Mouse (Mus musculus) limb, embryonic 12.5 days (tissue): ENCODE measurements at regions not wholly inside any gene's neighbourhood (a gene's known extent, or its start where the extent isn't known, plus 50 kb on each side); places are given as distances from the start of the nearest gene placed in this dataset.

Source experiments
- ATAC-seq: fragments of 200-750 bp; cut with Nextera tagmentation; 2 replicates; pipeline ENCODE4 v1.8.0; 2017; ENCODE audit warnings: low read depth, moderate TSS enrichment; ENCODE audit not compliant: insufficient number of reproducible peaks, insufficient read depth, low FRiP score, low TSS enrichment
- H3K27ac ChIP-seq: fragments of 300-500 bp; sonication (generic); 2 replicates; pipeline ENCODE4 v1.5.1; 2016; ENCODE audit warnings: mild to moderate bottlenecking, moderate library complexity
- H3K27me3 ChIP-seq: fragments of 300-500 bp; sonication (generic); 2 replicates; pipeline ENCODE4 v1.6.1; 2016; ENCODE audit warnings: mild to moderate bottlenecking, moderate library complexity
- H3K36me3 ChIP-seq: fragments of 300-500 bp; sonication (generic); 2 replicates; pipeline ENCODE4 v1.6.1; 2016; ENCODE audit warnings: mild to moderate bottlenecking, moderate library complexity
- H3K4me1 ChIP-seq: fragments of 300-500 bp; sonication (generic); replicated peaks from 2 replicates; pipeline ENCODE4 v1.6.1; 2016
- H3K4me2 ChIP-seq: fragments of 300-500 bp; sonication (generic); 2 replicates; pipeline ENCODE4 v1.6.1; 2016; ENCODE audit warnings: mild to moderate bottlenecking, moderate library complexity
- H3K4me3 ChIP-seq: fragments of 300-500 bp; sonication (generic); replicated peaks from 2 replicates; pipeline ENCODE4 v1.5.1; 2016; ENCODE audit warnings: mild to moderate bottlenecking
- H3K9ac ChIP-seq: fragments of 300-500 bp; sonication (generic); replicated peaks from 2 replicates; pipeline ENCODE4 v1.6.1; 2016; ENCODE audit warnings: mild to moderate bottlenecking, moderate library complexity
- H3K9me3 ChIP-seq: fragments of 300-500 bp; sonication (generic); 2 replicates; pipeline ENCODE4 v1.6.1; 2016; ENCODE audit warnings: mild to moderate bottlenecking, moderate library complexity
- WGBS: fragments of 180-500 bp; shearing (Covaris S2); methylation state at CpG from one replicate; pipeline ENCODE4 v1.1.7; 2016; 5-methylcytosine and 5-hydroxymethylcytosine counted together

DNA sequence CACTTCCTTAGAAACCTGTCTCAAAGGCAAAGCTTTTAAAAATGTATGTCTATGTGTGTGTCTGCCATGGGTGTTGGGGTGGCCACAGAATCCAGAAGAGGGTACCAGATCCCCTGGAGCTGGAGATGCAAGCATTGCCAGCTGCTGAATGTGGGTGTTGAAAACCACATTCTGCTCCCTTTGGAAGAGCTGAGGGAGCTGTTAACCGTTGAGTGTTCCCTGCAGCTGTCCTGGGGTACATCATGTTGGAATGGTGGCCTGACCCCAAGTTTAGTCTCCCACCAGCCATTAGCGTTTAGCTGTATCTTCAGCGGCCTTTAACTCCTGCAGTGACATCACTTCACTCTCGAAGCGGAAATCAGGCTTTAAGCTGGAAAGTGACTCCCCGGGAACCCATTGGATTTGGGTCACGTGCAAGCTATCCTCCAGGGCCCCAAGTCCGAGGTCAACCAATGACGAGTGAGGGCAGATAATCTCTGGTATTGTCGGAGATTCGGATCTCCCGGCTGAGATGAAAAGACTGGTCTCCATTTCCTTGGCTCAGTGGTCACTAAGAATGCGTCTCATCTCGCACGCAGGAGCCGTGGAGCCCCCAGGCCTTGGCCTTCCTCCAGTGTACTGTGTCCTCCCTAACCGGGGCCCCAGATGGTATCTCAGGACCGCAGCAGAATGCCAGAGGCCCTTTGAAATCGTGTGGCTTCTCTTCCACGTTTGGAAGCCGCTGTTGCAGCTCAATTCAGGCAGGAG lies 412.9 kb upstream of the Tbx3 start:
- WGBS = 68% methylated on average over 21 of the region's 21 CpGs
- peaks cover 14% of the 10 kb centered on the region for H3K4me1 ChIP-seq
- H3K9me3 ChIP-seq = no peaks in the 10 kb centered on the region; the same call in 1 of the 2 replicates
- ATAC-seq = no peak
- no peak overlapping the region for H3K9ac ChIP-seq
- H3K4me2 ChIP-seq = no peak overlapping the region
- H3K4me3 ChIP-seq = no peak overlapping the region
- H3K27ac ChIP-seq = no peak overlapping the region
- no peaks in the 10 kb centered on the region for H3K36me3 ChIP-seq
- H3K27me3 ChIP-seq = peaks cover 94% of the 10 kb centered on the region

DNA sequence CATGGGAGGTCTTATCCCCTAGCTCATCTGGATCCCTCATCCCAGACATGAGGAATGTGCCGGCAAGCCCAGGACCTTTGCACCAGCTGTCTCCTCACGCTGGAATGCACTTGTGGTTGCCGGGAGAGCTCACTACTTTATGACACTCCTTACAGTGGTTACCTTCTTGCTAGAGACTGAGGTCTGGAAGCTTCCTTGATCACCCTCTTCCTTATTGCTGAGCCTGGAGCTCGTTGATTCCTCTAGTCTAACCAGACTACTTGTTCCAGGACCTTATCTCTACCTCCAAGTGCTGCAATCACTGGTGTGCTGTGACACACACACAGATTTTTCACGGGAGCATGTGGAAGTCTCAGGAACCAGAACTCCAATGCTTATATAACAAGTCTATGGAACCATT lies 411.6 kb upstream of the Tbx3 start:
- H3K9me3 ChIP-seq = no peaks in the 10 kb centered on the region
- H3K4me3 ChIP-seq = no peak overlapping the region
- no peak for ATAC-seq
- peaks cover 14% of the 10 kb centered on the region for H3K4me1 ChIP-seq
- H3K27ac ChIP-seq = no peak overlapping the region
- H3K27me3 ChIP-seq = peaks cover 91% of the 10 kb centered on the region
- no peaks in the 10 kb centered on the region for H3K36me3 ChIP-seq
- no peak overlapping the region for H3K9ac ChIP-seq
- H3K4me2 ChIP-seq = no peak overlapping the region
- WGBS = 76% methylated on average over 5 of the region's 5 CpGs

- Histone ChIP-seq H3K4me3 (no peak overlapping the region), H3K4me2 (no peak overlapping the region)
- 72% methylated on average over 20 of the region's 20 CpGs for WGBS
These were observed 405.1 kb upstream of the Tbx3 start for GRCm38 (mm10) chr5:119265149-119265890.

DNA sequence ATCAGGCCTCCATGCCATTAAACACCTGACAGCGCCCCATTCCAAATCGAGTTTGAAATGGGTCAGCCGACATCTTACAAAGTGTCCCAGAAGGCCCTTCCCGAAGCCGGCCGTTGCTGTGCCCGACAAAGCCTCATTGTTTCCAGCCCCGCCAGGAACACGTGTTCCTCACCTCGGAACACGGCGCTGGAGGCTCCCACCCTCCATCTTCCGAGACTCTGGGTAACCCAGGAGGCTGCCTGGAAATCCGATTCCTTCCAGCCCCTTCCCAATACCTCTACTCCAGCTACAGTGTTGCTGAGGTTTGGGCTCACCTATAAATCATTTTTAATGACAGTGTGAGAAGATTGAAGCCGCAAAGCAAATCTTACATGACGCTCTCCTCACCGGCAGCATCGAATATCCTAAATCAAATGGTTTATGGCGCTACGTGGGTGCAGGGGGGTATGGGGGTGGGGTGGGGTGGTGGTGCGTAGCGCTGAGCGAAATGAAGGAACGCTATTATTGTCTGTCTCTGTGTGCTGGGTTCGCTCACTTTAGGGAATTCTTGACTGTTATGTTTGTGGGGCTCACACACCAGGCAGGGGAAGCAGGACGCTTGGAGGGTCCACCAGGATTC lies 399.1 kb upstream of the Tbx3 start:
- Histone ChIP-seq H3K27me3 (peaks cover 79% of the 10 kb centered on the region), H3K4me2 (peak overlapping the region; percentile 27), H3K9ac (no peak overlapping the region), H3K9me3 (peaks cover 4% of the 10 kb centered on the region; the same call in 1 of the 2 replicates), H3K27ac (peak overlapping the region; percentile 71), H3K36me3 (no peaks in the 10 kb centered on the region), H3K4me1 (0 out of 2 replicates have a peak, but pooled peaks cover 10% of the 10 kb centered on the region), H3K4me3 (no peak overlapping the region)
- WGBS = 52% methylated on average over 26 of the region's 26 CpGs
- peak; percentile 81 for ATAC-seq

More at GRCm38 (mm10) chr5:119265149-119265890, 405.1 kb upstream of the Tbx3 start:
- Histone ChIP-seq H3K9ac (no peak overlapping the region), H3K9me3 (peaks cover 4% of the 10 kb centered on the region; the same call in 1 of the 2 replicates), H3K36me3 (no peaks in the 10 kb centered on the region), H3K27ac (peak overlapping the region; percentile 7; the same call in 1 of the 2 replicates), H3K27me3 (peaks cover 84% of the 10 kb centered on the region), H3K4me1 (peaks cover 14% of the 10 kb centered on the region)
- ATAC-seq = no peak

DNA sequence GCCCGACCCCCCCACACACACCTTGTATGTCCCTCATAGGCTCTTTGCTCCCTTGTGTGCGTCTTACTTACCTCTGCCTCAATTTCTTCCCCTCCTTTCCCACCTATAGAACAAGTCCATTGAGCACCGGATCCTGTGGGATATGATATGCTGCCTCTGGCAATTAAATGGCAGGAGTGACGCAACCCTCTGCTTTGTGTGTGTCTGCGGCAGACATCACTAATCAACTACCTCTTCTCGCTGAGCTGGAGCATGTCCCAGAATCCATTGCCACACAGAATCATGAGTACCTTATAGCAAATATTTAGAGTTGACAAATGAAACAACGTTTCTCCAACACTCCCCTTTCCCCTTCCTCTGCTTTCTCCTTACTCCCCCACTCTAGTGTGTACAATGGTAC lies 397.3 kb upstream of the Tbx3 start:
- Histone ChIP-seq H3K9ac (no peak overlapping the region), H3K4me3 (no peak overlapping the region), H3K27me3 (peaks cover 79% of the 10 kb centered on the region), H3K36me3 (no peaks in the 10 kb centered on the region), H3K27ac (no peak overlapping the region), H3K9me3 (no peaks in the 10 kb centered on the region), H3K4me1 (0 out of 2 replicates have a peak, but pooled peaks cover 10% of the 10 kb centered on the region), H3K4me2 (no peak overlapping the region)
- 89% methylated on average over 7 of the region's 7 CpGs for WGBS
- ATAC-seq = no peak

GRCm38 (mm10) chr5:119273615-119274014 lies 396.9 kb upstream of the Tbx3 start:
- no peaks in the 10 kb centered on the region for H3K9me3 ChIP-seq
- no peak overlapping the region for H3K4me2 ChIP-seq
- 0 out of 2 replicates have a peak, but pooled peaks cover 10% of the 10 kb centered on the region for H3K4me1 ChIP-seq
- H3K36me3 ChIP-seq = no peaks in the 10 kb centered on the region
- H3K4me3 ChIP-seq = no peak overlapping the region
- WGBS = 94% methylated on average over 3 of the region's 3 CpGs
- ATAC-seq = no peak
- H3K27me3 ChIP-seq = peaks cover 79% of the 10 kb centered on the region
- H3K27ac ChIP-seq = no peak overlapping the region
- no peak overlapping the region for H3K9ac ChIP-seq

GRCm38 (mm10) chr5:119274817-119275494 lies 395.5 kb upstream of the Tbx3 start:
- 0 out of 2 replicates have a peak, but pooled peaks cover 10% of the 10 kb centered on the region for H3K4me1 ChIP-seq
- no peak for ATAC-seq
- H3K4me3 ChIP-seq = no peak overlapping the region
- no peak overlapping the region for H3K4me2 ChIP-seq
- H3K27ac ChIP-seq = no peak overlapping the region
- peaks cover 78% of the 10 kb centered on the region for H3K27me3 ChIP-seq
- no peak overlapping the region for H3K9ac ChIP-seq
- H3K9me3 ChIP-seq = no peaks in the 10 kb centered on the region
- WGBS = 81% methylated on average over 7 of the region's 7 CpGs
- H3K36me3 ChIP-seq = no peaks in the 10 kb centered on the region

DNA sequence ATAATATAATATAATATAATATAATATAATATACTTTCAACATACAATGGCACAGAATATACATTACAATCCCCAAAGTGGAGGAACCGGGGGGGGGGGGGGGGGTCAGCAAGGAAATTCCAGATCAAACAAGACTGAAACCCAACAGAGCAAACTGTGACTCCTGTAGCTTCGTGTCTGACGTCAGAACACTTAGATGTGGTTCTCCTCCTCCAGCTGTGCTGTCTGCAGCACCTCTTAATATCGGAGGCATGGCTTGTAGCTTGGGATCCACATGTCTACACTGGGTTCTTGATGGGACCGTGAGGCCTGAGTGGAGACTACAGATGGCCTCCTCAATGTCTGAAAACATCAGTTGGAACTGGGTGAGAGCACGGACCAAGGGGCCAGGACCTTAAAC lies 390.3 kb upstream of the Tbx3 start:
- Histone ChIP-seq H3K9ac (no peak overlapping the region), H3K36me3 (no peaks in the 10 kb centered on the region), H3K27me3 (peaks cover 57% of the 10 kb centered on the region), H3K4me3 (no peak overlapping the region), H3K9me3 (no peaks in the 10 kb centered on the region), H3K4me2 (no peak overlapping the region), H3K27ac (no peak overlapping the region), H3K4me1 (no peaks in the 10 kb centered on the region)
- 70% methylated on average over 6 of the region's 6 CpGs for WGBS
- ATAC-seq = no peak

- no peak overlapping the region for H3K27ac ChIP-seq
- ATAC-seq = no peak
- no peak overlapping the region for H3K9ac ChIP-seq
- H3K4me1 ChIP-seq = 0 out of 2 replicates have a peak, but pooled peaks cover 8% of the 10 kb centered on the region
- H3K4me3 ChIP-seq = no peak overlapping the region
- peaks cover 4% of the 10 kb centered on the region; the same call in 1 of the 2 replicates for H3K9me3 ChIP-seq
- peaks cover 83% of the 10 kb centered on the region for H3K27me3 ChIP-seq
- WGBS = 22% methylated on average over 5 of the region's 5 CpGs
- H3K36me3 ChIP-seq = no peaks in the 10 kb centered on the region
- no peak overlapping the region for H3K4me2 ChIP-seq
These were observed 380.7 kb upstream of the Tbx3 start for GRCm38 (mm10) chr5:119289808-119290207.

- Histone ChIP-seq H3K27ac (no peak overlapping the region), H3K4me3 (no peak overlapping the region), H3K27me3 (peaks cover 77% of the 10 kb centered on the region), H3K9ac (no peak overlapping the region), H3K36me3 (no peaks in the 10 kb centered on the region), H3K4me2 (no peak overlapping the region), H3K4me1 (0 out of 2 replicates have a peak, but pooled peaks cover 9% of the 10 kb centered on the region), H3K9me3 (peaks cover 4% of the 10 kb centered on the region; the same call in 1 of the 2 replicates)
- no peak for ATAC-seq
- 41% methylated on average over 9 of the region's 9 CpGs for WGBS
These were observed 378.1 kb upstream of the Tbx3 start for GRCm38 (mm10) chr5:119292323-119292722.
